Mouse (Mus musculus) MEL (cell line): ENCODE measurements around the gene Sertad1. TPM values are rescaled to one million over a fixed set of nuclear protein-coding genes. Genes with fewer than 3 reads are reported as not detected.

ENCODE experiments used
- DNase-seq: peaks from one replicate; pipeline ENCODE4 v3.0.0; 2011; ENCODE audit warnings: low read depth, low spot score
- H3K27ac ChIP-seq: 2 replicates; pipeline ENCODE4 v1.5.1; 2012; ENCODE audit warnings: low read depth, mild to moderate bottlenecking, control low read depth, low read length, moderate library complexity; ENCODE audit not compliant: control insufficient read depth
- H3K27me3 ChIP-seq, 2 experiments: fragments of 150-350 bp in 1 of 2; sonication (generic) in 1 of 2; 2 replicates each; pipeline ENCODE4 v1.6.1; 2012; ENCODE audit warnings: low read length in 2 of 2, mild to moderate bottlenecking in 2 of 2, improper control_type of control experiment in 1 of 2, moderate library complexity in 1 of 2; ENCODE audit not compliant: insufficient read depth in 2 of 2, control insufficient read depth in 1 of 2
- H3K36me3 ChIP-seq, 2 experiments: 2 replicates each; pipeline ENCODE4 v1.6.1; 2012 to 2014; ENCODE audit warnings: low read length in 2 of 2, improper control_type of control experiment in 1 of 2, inconsistent platforms in 1 of 2, mild to moderate bottlenecking in 1 of 2; ENCODE audit not compliant: insufficient read depth in 2 of 2, control insufficient read depth in 1 of 2
- H3K4me1 ChIP-seq, 2 experiments: fragments of 150-350 bp in 1 of 2; sonication (generic) in 1 of 2; 2 replicates each; pipeline ENCODE4 v1.6.1; 2012; ENCODE audit warnings: low read length in 2 of 2, improper control_type of control experiment in 1 of 2, mild to moderate bottlenecking in 1 of 2; ENCODE audit not compliant: insufficient read depth in 2 of 2, control insufficient read depth in 1 of 2
- H3K4me3 ChIP-seq, 2 experiments: fragments of 150-350 bp in 1 of 2; sonication (generic) in 1 of 2; 2 replicates each; pipeline ENCODE4 v1.5.1; 2012; ENCODE audit warnings: low read depth in 2 of 2, low read length in 2 of 2, mild to moderate bottlenecking in 2 of 2, moderate library complexity in 2 of 2, control low read depth in 1 of 2, improper control_type of control experiment in 1 of 2; ENCODE audit not compliant: control insufficient read depth in 1 of 2, insufficient read depth in 1 of 2
- H3K79me2 ChIP-seq: 2 replicates; pipeline ENCODE4 v1.6.1; 2012; ENCODE audit warnings: mild to moderate bottlenecking, low read length, moderate library complexity; ENCODE audit not compliant: control insufficient read depth, poor library complexity, insufficient read depth
- H3K9ac ChIP-seq: 2 replicates; pipeline ENCODE4 v1.6.1; 2012; ENCODE audit warnings: low read depth, mild to moderate bottlenecking, control low read depth, low read length, moderate library complexity; ENCODE audit not compliant: control insufficient read depth, poor library complexity, severe bottlenecking
- H3K9me3 ChIP-seq: fragments of 150-350 bp; sonication (generic); replicated peaks from 2 replicates; pipeline ENCODE4 v1.6.1; 2012; ENCODE audit warnings: mild to moderate bottlenecking, low read length, improper control_type of control experiment, moderate library complexity; ENCODE audit not compliant: insufficient read depth
- CHD1 ChIP-seq: IDR thresholded peaks from 2 replicates; pipeline ENCODE4 v1.6.1; 2012; ENCODE audit warnings: low read depth, mild to moderate bottlenecking, inconsistent platforms, low read length, improper control_type of control experiment
- CHD2 ChIP-seq: IDR thresholded peaks from 2 replicates; pipeline ENCODE4 v1.6.1; 2011; ENCODE audit warnings: low read length, improper control_type of control experiment
- CTCF ChIP-seq, 3 experiments: IDR thresholded peaks in 2 of 3; conservative IDR thresholded peaks in 1 of 3; 2 replicates each; pipeline ENCODE4 v1.5.1; 2011 to 2012; ENCODE audit warnings: low read length in 3 of 3, low read depth in 2 of 3, mild to moderate bottlenecking in 2 of 3, improper control_type of control experiment in 1 of 3, inconsistent platforms in 1 of 3, mixed read lengths in 1 of 3, moderate library complexity in 1 of 3; ENCODE audit not compliant: control insufficient read depth in 1 of 3, insufficient read depth in 1 of 3, poor library complexity in 1 of 3, severe bottlenecking in 1 of 3
- ELF1 ChIP-seq: IDR thresholded peaks from 2 replicates; pipeline ENCODE4 v1.6.1; 2014; ENCODE audit warnings: low read depth, mild to moderate bottlenecking, inconsistent platforms, low read length, improper control_type of control experiment, moderate library complexity
- GABPA ChIP-seq: IDR thresholded peaks from 2 replicates; pipeline ENCODE4 v1.6.1; 2012; ENCODE audit warnings: low read depth, mild to moderate bottlenecking, inconsistent platforms, low read length, improper control_type of control experiment, moderate library complexity
- JUND ChIP-seq: IDR thresholded peaks from 2 replicates; pipeline ENCODE4 v1.6.1; 2011; ENCODE audit warnings: low read depth, mild to moderate bottlenecking, improper control_type of control experiment, low read length
- KAT2A ChIP-seq: conservative IDR thresholded peaks from 2 replicates; pipeline ENCODE4 v1.6.1; 2012; ENCODE audit warnings: low read depth, low read length, improper control_type of control experiment, inconsistent platforms
- MAFK ChIP-seq: IDR thresholded peaks from 2 replicates; pipeline ENCODE4 v1.6.1; 2011; ENCODE audit warnings: low read depth, mild to moderate bottlenecking, low read length, improper control_type of control experiment, borderline replicate concordance
- MAX ChIP-seq: IDR thresholded peaks from 2 replicates; pipeline ENCODE4 v1.6.1; 2011; ENCODE audit warnings: low read length, improper control_type of control experiment
- MYB ChIP-seq: IDR thresholded peaks from 2 replicates; pipeline ENCODE4 v1.6.1; 2011; ENCODE audit warnings: mild to moderate bottlenecking, low read depth, low read length, improper control_type of control experiment
- NRF1 ChIP-seq: IDR thresholded peaks from 2 replicates; pipeline ENCODE4 v1.6.1; 2014; ENCODE audit warnings: low read depth, mild to moderate bottlenecking, inconsistent platforms, low read length, improper control_type of control experiment, moderate library complexity; ENCODE audit not compliant: poor library complexity, insufficient read depth, severe bottlenecking
- RAD21 ChIP-seq: IDR thresholded peaks from 2 replicates; pipeline ENCODE4 v1.6.1; 2011; ENCODE audit warnings: mild to moderate bottlenecking, low read depth, low read length, improper control_type of control experiment
- SIN3A ChIP-seq: IDR thresholded peaks from 2 replicates; pipeline ENCODE4 v1.6.1; 2012; ENCODE audit warnings: low read length, improper control_type of control experiment, inconsistent platforms
- SMC3 ChIP-seq: IDR thresholded peaks from 2 replicates; pipeline ENCODE4 v1.6.1; 2011; ENCODE audit warnings: low read depth, low read length, improper control_type of control experiment
- TCF12 ChIP-seq: IDR thresholded peaks from 2 replicates; pipeline ENCODE4 v1.6.1; 2014; ENCODE audit warnings: low read depth, mild to moderate bottlenecking, inconsistent platforms, low read length, improper control_type of control experiment, moderate library complexity
- USF2 ChIP-seq, 2 experiments: IDR thresholded peaks; 2 replicates each; pipeline ENCODE4 v1.6.1; 2011 to 2012; ENCODE audit warnings: improper control_type of control experiment in 2 of 2, low read length in 2 of 2, borderline replicate concordance in 1 of 2, inconsistent platforms in 1 of 2, low read depth in 1 of 2, mild to moderate bottlenecking in 1 of 2; ENCODE audit not compliant: insufficient read depth in 1 of 2
- ZKSCAN1 ChIP-seq: IDR thresholded peaks from 2 replicates; pipeline ENCODE4 v1.6.1; 2012; ENCODE audit warnings: low read depth, mild to moderate bottlenecking, inconsistent platforms, low read length, improper control_type of control experiment, moderate library complexity
- ZNF384 ChIP-seq: IDR thresholded peaks from 2 replicates; pipeline ENCODE4 v1.6.1; 2012; ENCODE audit warnings: low read depth, mild to moderate bottlenecking, inconsistent platforms, low read length, improper control_type of control experiment
- polyA plus RNA-seq, 2 experiments: library from polyadenylated mRNA; stranded (reverse) in 1 of 2; unstranded in 1 of 2; fragments of >175 nt in 1 of 2; fragments of >200 nt in 1 of 2; gene quantifications; 2 replicates each; pipeline versions ENCODE4 v1.2.1 to v1.2.4; 2012; ENCODE audit warnings: low replicate concordance in 2 of 2, low read depth in 1 of 2; ENCODE audit not compliant: insufficient read length in 2 of 2, insufficient read depth in 1 of 2, missing spikeins in 1 of 2
- total RNA-seq: library from RNA; depleted of rRNA; stranded (reverse); fragments of 300-350 nt; gene quantifications from 2 replicates; pipeline ENCODE4 v1.2.3, GENCODE M21; 2012

Gene Sertad1
- total and polyA plus RNA-seq, 3 experiments = 9.9 to 10.6 TPM; not detected in 1

- Histone ChIP-seq H3K27ac (no peak overlapping the region), H3K9me3 (no peaks in the 10 kb centered on the region), H3K36me3 (peaks cover 0 to 14% of the 10 kb centered on the region in 2 experiments; a peak in 2 of 4 replicates), H3K4me1 (peaks cover 4 to 21% of the 10 kb centered on the region in 2 experiments; a peak in 3 of 4 replicates), H3K9ac (no peak overlapping the region), H3K4me3 (no peak overlapping the region), H3K79me2 (no peaks in the 10 kb centered on the region; the same call in 1 of the 2 replicates), H3K27me3 (no peaks in the 10 kb centered on the region)
- DNase-seq = no peak
- TF ChIP-seq CHD2 = no peak
- 0 out of 6 replicates have a peak, but pooled peaks of 1 of the 3 experiments have one; percentile 5 for TF ChIP-seq CTCF (IDR thresholded peaks at IDR 0.05 in 2 of 3, conservative IDR thresholded peaks at IDR 0.05 in 1 of 3; ENCODE audit: control insufficient read depth in 1 of 3, insufficient read depth in 1 of 3, low read depth in 2 of 3, low read length in 3 of 3, poor library complexity in 1 of 3, severe bottlenecking in 1 of 3)
Observed at GRCm38 (mm10) chr7:27478561-27478960, 8.1 kb upstream of the Sertad1 start.

- H3K9ac ChIP-seq = no peak overlapping the region
- H3K9me3 ChIP-seq = no peaks in the 10 kb centered on the region
- peaks cover 4 to 27% of the 10 kb centered on the region in 2 experiments for H3K4me1 ChIP-seq
- no peak for DNase-seq
- no peaks in the 10 kb centered on the region; the same call in 1 of the 2 replicates for H3K79me2 ChIP-seq
- peaks cover 0 to 22% of the 10 kb centered on the region in 2 experiments; a peak in 2 of 4 replicates for H3K36me3 ChIP-seq
- no peaks in the 10 kb centered on the region for H3K27me3 ChIP-seq
- TF ChIP-seq ZNF384 = no peak
- no peak for TF ChIP-seq SMC3
- TF ChIP-seq MAX = no peak
- no peak for TF ChIP-seq USF2 (IDR thresholded peaks at IDR 0.05; ENCODE audit: borderline replicate concordance in 1 of 2, insufficient read depth in 1 of 2, low read depth in 1 of 2, low read length in 2 of 2)
- TF ChIP-seq MYB = no peak
- no peak for TF ChIP-seq NRF1
- no peak for TF ChIP-seq MAFK
- TF ChIP-seq RAD21 = no peak
- no peak for TF ChIP-seq JUND
- no peak for TF ChIP-seq SIN3A
- TF ChIP-seq GABPA = no peak
- no peak for TF ChIP-seq TCF12
- no peak for TF ChIP-seq KAT2A
- no peak for TF ChIP-seq ZKSCAN1
- TF ChIP-seq ELF1 = no peak
- no peak for TF ChIP-seq CHD1
- TF ChIP-seq, all 39 proteins: peak for 0
- no peak overlapping the region for H3K4me3 ChIP-seq
- H3K27ac ChIP-seq = no peak overlapping the region
Observed at GRCm38 (mm10) chr7:27479750-27480149, 7.0 kb upstream of the Sertad1 start.
